Mouse (Mus musculus) intestine, embryonic 14.5 days (tissue): ENCODE results near the gene Slc35f3. TPM values are rescaled to one million over a fixed set of nuclear protein-coding genes. Genes with fewer than 3 reads are reported as not detected.

Experiments used
- ATAC-seq: fragments of 200-750 bp; cut with Nextera tagmentation; replicated peaks from 2 replicates; pipeline ENCODE4 v1.8.0; 2017; ENCODE audit warnings: low read depth, moderate number of reproducible peaks, moderate TSS enrichment, moderate library complexity; ENCODE audit not compliant: low FRiP score, low TSS enrichment
- DNase-seq: peaks from one replicate; pipeline ENCODE4 v3.0.0-alpha.2; 2018; ENCODE audit warnings: low spot score
- H3K27ac ChIP-seq: fragments of 300-500 bp; sonication (generic); 2 replicates; pipeline ENCODE4 v1.5.1; 2014; ENCODE audit warnings: low read depth, mild to moderate bottlenecking, control low read depth
- H3K27me3 ChIP-seq: fragments of 300-500 bp; sonication (generic); replicated peaks from 2 replicates; pipeline ENCODE4 v1.6.1; 2014; ENCODE audit warnings: low read length, control low read depth; ENCODE audit not compliant: control insufficient read depth, insufficient read depth
- H3K36me3 ChIP-seq: fragments of 300-500 bp; sonication (generic); 2 replicates; pipeline ENCODE4 v1.6.1; 2014; ENCODE audit warnings: low read length, control low read depth; ENCODE audit not compliant: control insufficient read depth, insufficient read depth
- H3K4me1 ChIP-seq: fragments of 300-500 bp; sonication (generic); replicated peaks from 2 replicates; pipeline ENCODE4 v1.6.1; 2014; ENCODE audit warnings: low read length, control low read depth, mixed read lengths; ENCODE audit not compliant: control insufficient read depth, insufficient read depth
- H3K4me2 ChIP-seq: fragments of 300-500 bp; sonication (generic); 2 replicates; pipeline ENCODE4 v1.6.1; 2014; ENCODE audit warnings: low read length
- H3K4me3 ChIP-seq: fragments of 300-500 bp; sonication (generic); 2 replicates; pipeline ENCODE4 v1.5.1; 2014; ENCODE audit warnings: low read depth, low read length, control low read depth, mixed read lengths
- H3K9ac ChIP-seq: fragments of 300-500 bp; sonication (generic); 2 replicates; pipeline ENCODE4 v1.6.1; 2014; ENCODE audit warnings: mild to moderate bottlenecking, low read length
- H3K9me3 ChIP-seq: fragments of 300-500 bp; sonication (generic); 2 replicates; pipeline ENCODE4 v1.6.1; 2016; ENCODE audit warnings: low read length, control low read depth; ENCODE audit not compliant: control insufficient read depth
- WGBS: fragments of 180-500 bp; shearing (Covaris S2); extraction: QIAGEN DNeasy Blood & Tissue Kit; methylation state at CpG from one replicate; pipeline ENCODE4 v1.1.7; 2014; 5-methylcytosine and 5-hydroxymethylcytosine counted together
- polyA plus RNA-seq: library from polyadenylated mRNA; unstranded; fragments of >200 nt; fragmentation: Nextera tagmentation; extraction: Ambion mirVana; gene quantifications from 2 replicates; pipeline ENCODE4 v1.2.1, GENCODE M21; 2014

Gene Slc35f3
- polyA plus RNA-seq, 1 experiment from 2014 or later: 0.30 TPM

DNA sequence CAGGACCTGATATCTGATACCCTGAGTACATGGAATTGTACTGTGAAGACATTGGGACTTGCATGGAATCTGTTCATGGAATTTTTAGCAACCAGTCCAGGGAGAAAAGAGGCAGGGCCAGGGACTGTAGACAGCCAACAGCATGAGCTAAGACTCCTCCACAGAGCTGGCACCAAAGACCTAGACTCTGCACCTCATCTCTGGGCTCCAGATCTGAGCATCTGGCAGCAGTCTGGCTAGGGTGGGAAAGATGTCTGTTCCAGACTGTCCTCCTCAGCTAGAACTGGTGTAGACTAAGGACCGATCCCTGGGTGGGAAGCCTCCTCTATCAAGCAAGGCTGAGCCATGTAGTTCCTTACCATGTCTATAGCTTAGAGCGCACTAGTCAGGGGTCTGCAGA is 25.9 kb upstream of the Slc35f3 start:
- no peak for ATAC-seq
- H3K27me3 ChIP-seq: no peaks in the 10 kb centered on the region
- 97% methylated on average over 2 of the region's 2 CpGs for WGBS

GRCm38 (mm10) chr8:126273066-126273465 is 25.3 kb upstream of the Slc35f3 start:
- 53% methylated on average over 4 of the region's 4 CpGs for WGBS
- DNase-seq (no peak), ATAC-seq (no peak)
- H3K4me2 ChIP-seq: no peak overlapping the region
- H3K9ac ChIP-seq: no peak overlapping the region
- H3K36me3 ChIP-seq: no peaks in the 10 kb centered on the region
- no peak overlapping the region for H3K4me3 ChIP-seq
- no peaks in the 10 kb centered on the region for H3K27me3 ChIP-seq
- H3K27ac ChIP-seq: no peak overlapping the region
- H3K4me1 ChIP-seq: no peaks in the 10 kb centered on the region
- H3K9me3 ChIP-seq: no peaks in the 10 kb centered on the region

More for the DNA sequence above, 25.9 kb upstream of the Slc35f3 start:
- H3K36me3 ChIP-seq: no peaks in the 10 kb centered on the region
- DNase-seq: no peak
- H3K4me2 ChIP-seq: no peak overlapping the region
- H3K4me3 ChIP-seq: no peak overlapping the region
- no peaks in the 10 kb centered on the region for H3K9me3 ChIP-seq
- H3K4me1 ChIP-seq: no peaks in the 10 kb centered on the region
- H3K9ac ChIP-seq: no peak overlapping the region
- no peak overlapping the region for H3K27ac ChIP-seq

GRCm38 (mm10) chr8:126274866-126275360 is 23.4 kb upstream of the Slc35f3 start:
- WGBS: 69% methylated on average over 4 of the region's 4 CpGs
- Histone ChIP-seq H3K4me3 (no peak overlapping the region), H3K9ac (no peak overlapping the region), H3K36me3 (no peaks in the 10 kb centered on the region), H3K27me3 (no peaks in the 10 kb centered on the region), H3K27ac (no peak overlapping the region), H3K4me2 (no peak overlapping the region), H3K4me1 (no peaks in the 10 kb centered on the region), H3K9me3 (no peaks in the 10 kb centered on the region)
- ATAC-seq (no peak), DNase-seq (no peak)

GRCm38 (mm10) chr8:126275886-126276285 is 22.5 kb upstream of the Slc35f3 start:
- H3K27ac ChIP-seq: no peak overlapping the region
- H3K9me3 ChIP-seq: no peaks in the 10 kb centered on the region
- no peak overlapping the region for H3K4me2 ChIP-seq
- ATAC-seq: no peak
- no peak overlapping the region for H3K4me3 ChIP-seq
- no peaks in the 10 kb centered on the region for H3K36me3 ChIP-seq
- 71% methylated on average over 4 of the region's 4 CpGs for WGBS
- no peak overlapping the region for H3K9ac ChIP-seq
- DNase-seq: no peak
- no peaks in the 10 kb centered on the region for H3K4me1 ChIP-seq
- H3K27me3 ChIP-seq: no peaks in the 10 kb centered on the region

DNA sequence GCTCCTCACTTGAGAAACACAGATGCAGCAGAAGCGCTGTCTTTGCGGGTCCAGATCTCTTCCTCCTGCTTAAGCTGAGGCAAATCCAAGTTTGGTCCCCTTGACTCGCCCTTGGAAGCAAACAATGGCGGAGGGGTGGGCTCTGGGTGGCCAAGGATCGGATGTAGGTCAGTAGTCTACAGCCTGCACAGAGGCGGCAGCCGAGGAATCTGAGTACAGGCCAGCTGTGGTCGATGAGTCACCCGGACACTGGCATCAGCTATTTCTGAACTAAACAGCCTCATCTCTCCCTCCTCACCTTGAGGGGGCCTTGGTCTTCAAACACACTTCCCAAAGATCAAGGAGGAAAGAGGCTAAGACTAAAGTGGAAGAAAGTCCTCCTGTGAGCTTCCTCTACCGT is 6.4 kb upstream of the Slc35f3 start:
- no peak overlapping the region for H3K27ac ChIP-seq
- no peak overlapping the region for H3K9ac ChIP-seq
- ATAC-seq: no peak
- no peaks in the 10 kb centered on the region for H3K9me3 ChIP-seq
- 78% methylated on average over 10 of the region's 10 CpGs for WGBS
- no peaks in the 10 kb centered on the region for H3K36me3 ChIP-seq
- no peaks in the 10 kb centered on the region for H3K4me1 ChIP-seq
- no peak overlapping the region for H3K4me3 ChIP-seq
- no peaks in the 10 kb centered on the region for H3K27me3 ChIP-seq
- DNase-seq: no peak
- H3K4me2 ChIP-seq: no peak overlapping the region

DNA sequence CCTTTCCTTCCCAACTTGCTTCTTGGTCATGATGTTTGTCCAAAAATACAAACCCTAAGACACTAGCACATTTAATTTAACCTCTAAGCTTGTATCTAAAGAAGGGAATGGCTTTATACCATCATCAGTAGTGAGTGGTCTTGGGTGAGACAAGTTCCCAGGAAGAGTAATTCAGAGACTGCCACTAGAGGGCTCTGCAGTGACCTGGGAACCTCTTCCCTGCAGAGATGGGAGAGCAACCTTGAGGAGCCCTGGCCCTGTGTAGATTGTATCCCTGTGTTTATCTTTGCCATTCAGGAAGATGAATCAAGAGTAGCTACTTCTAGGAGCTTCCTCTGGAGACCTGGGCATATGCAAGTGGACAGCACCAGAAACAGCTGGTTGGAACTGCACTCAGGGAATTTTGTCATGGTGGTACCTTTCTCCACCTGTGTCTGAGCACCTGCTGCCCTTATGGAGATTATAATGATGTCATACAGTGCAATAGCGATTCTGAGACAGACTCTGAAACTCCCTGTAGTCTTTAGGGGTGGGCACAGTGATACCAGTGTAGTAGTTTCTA is 993 bp upstream of the Slc35f3 start:
- Histone ChIP-seq H3K9ac (no peak overlapping the region), H3K4me1 (no peaks in the 10 kb centered on the region; the same call in 1 of the 2 replicates), H3K36me3 (no peaks in the 10 kb centered on the region), H3K27me3 (peaks cover 12% of the 10 kb centered on the region), H3K9me3 (no peaks in the 10 kb centered on the region), H3K27ac (no peak overlapping the region), H3K4me2 (no peak overlapping the region), H3K4me3 (no peak overlapping the region)
- 33% methylated on average over 1 of the region's 1 CpGs for WGBS
- DNase-seq (peak; percentile 69), ATAC-seq (no peak)

DNA sequence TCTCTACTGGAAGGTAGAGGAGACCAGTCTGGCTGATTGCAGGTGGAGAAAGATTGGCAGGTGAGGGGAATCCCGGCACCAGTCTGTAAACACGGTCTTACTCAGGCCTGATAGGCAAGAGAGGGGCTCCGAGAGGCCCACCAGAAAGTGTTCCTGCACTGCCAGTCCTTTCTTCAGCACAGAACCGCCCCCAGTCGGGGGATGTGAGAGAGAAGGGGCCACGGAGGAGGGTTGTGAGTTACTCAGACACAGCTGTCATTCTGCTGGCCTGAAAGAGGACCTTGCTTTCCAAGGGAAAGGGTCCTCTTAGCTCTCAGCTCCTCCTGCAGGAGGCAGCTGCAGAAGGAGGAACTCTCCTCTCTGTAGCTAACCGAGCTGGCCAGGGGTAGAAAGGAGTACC is 975 bp downstream of the Slc35f3 start:
- 13% methylated on average over 7 of the region's 7 CpGs for WGBS
- Histone ChIP-seq H3K9ac (no peak overlapping the region), H3K36me3 (no peaks in the 10 kb centered on the region), H3K27ac (no peak overlapping the region), H3K4me1 (no peaks in the 10 kb centered on the region; the same call in 1 of the 2 replicates), H3K4me3 (no peak overlapping the region), H3K9me3 (no peaks in the 10 kb centered on the region), H3K27me3 (peaks cover 12% of the 10 kb centered on the region), H3K4me2 (peak overlapping the region; percentile 90; the same call in 1 of the 2 replicates)
- no peak for DNase-seq
- ATAC-seq: no peak

GRCm38 (mm10) chr8:126300350-126300749 is 2.0 kb downstream of the Slc35f3 start:
- ATAC-seq: no peak
- no peak overlapping the region for H3K27ac ChIP-seq
- no peaks in the 10 kb centered on the region for H3K9me3 ChIP-seq
- DNase-seq: no peak
- WGBS: 90% methylated on average over 5 of the region's 5 CpGs
- H3K4me1 ChIP-seq: no peaks in the 10 kb centered on the region; the same call in 1 of the 2 replicates
- no peak overlapping the region for H3K4me3 ChIP-seq
- H3K4me2 ChIP-seq: no peak overlapping the region
- H3K27me3 ChIP-seq: peaks cover 12% of the 10 kb centered on the region
- no peak overlapping the region for H3K9ac ChIP-seq
- H3K36me3 ChIP-seq: no peaks in the 10 kb centered on the region

GRCm38 (mm10) chr8:126301580-126301979 is 3.2 kb downstream of the Slc35f3 start:
- no peaks in the 10 kb centered on the region for H3K36me3 ChIP-seq
- peaks cover 12% of the 10 kb centered on the region for H3K27me3 ChIP-seq
- no peaks in the 10 kb centered on the region; the same call in 1 of the 2 replicates for H3K4me1 ChIP-seq
- H3K9me3 ChIP-seq: no peaks in the 10 kb centered on the region
- ATAC-seq: no peak
- no peak for DNase-seq
- H3K27ac ChIP-seq: no peak overlapping the region
- H3K4me2 ChIP-seq: no peak overlapping the region
- H3K4me3 ChIP-seq: no peak overlapping the region
- H3K9ac ChIP-seq: no peak overlapping the region
- WGBS: 79% methylated on average over 6 of the region's 6 CpGs
